Mouse (Mus musculus): ENCODE measurements around the gene Wdfy1.

DNA sequence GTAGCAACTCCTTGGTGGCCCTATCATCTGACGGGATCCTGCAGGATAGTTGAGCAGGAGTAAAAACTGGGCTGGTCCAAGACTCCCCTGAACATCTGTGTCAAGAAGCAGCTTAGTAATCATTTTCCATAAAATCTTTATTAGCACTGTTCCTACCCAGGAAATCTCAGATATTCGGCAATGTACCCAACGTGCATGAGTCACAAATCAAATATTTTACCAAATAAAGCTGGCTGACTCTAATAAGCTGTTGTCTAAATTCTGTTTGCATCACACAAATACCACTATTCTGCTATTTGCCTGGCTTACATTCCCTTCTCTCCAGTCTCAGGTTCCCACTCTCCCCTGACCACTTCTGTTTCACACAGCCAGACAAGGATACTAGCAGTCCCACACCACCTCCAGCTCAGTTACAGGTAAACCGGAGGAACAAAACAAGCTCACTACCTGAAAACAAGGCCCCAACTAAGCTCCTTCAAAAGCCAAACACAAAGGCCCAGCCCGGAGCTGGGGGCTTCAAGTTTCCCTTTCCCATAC is 16.4 kb downstream of the Wdfy1 start:
- TF ChIP-seq POLR2A (IDR thresholded peaks at IDR 0.05; ENCODE audit: control insufficient read depth, low read depth, low read length) (no peak), CTCF (IDR thresholded peaks at IDR 0.05; ENCODE audit: control insufficient read depth, insufficient read depth, insufficient replicate concordance, low read depth, low read length) (no peak)
